Mouse (Mus musculus) cerebral cortex, adult 2 months (tissue): ENCODE measurements around the gene Fank1.

Experiments used
- WGBS: fragments of 180-500 bp; shearing (Covaris S2); methylation state at CpG from one replicate; pipeline ENCODE4 v1.1.7; 2018; 5-methylcytosine and 5-hydroxymethylcytosine counted together

The Fank1 gene

GRCm38 (mm10) chr7:133768027-133768426 is 8.6 kb upstream of the Fank1 start:
- 42% methylated on average over 4 of the region's 4 CpGs for WGBS

- 36% methylated on average over 5 of the region's 5 CpGs for WGBS
These were observed 8.1 kb upstream of the Fank1 start for GRCm38 (mm10) chr7:133768517-133768916.

GRCm38 (mm10) chr7:133775179-133775578 is 1.5 kb upstream of the Fank1 start:
- WGBS, result 53% methylated on average over 5 of the region's 5 CpGs

DNA sequence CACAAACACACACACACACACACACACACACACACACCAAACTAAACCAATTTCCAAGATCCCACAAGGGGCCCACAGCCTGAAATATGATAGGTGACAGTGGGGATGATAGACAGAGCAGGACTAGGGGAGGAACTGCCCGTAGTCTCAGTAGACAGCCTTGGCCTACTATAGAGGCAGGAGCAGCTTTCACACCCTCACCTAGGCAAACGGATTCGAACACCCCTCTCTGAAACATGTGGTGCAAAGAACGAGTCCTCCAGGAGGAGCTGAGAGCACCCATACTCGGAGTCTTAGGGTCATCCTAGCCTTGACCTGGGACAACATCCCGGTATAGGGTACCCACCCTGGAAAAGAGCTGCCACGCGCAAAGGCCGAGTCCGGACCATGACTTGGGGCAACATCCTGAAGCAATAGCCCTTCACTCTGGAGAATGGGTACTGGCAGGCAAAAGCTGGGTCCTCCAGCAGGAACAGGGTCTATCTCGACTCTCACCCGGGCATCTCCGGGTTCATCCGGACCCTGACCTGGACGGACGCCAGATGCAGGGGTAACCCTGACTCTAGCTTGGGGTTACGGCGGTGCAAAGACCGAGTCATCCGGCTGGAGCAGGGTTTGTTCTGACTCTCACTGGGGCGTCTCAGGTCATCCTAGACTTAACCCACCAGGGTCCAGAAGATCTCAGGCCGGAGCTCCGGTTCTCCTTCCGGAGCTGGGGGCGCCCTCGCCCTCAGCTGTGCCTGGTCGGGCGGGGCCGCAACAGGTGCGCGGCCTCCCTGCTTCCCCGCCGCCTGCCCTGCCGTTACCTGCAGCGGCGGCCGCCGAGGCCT is 650 bp upstream of the Fank1 start:
- 4% methylated on average over 38 of the region's 38 CpGs for WGBS

DNA sequence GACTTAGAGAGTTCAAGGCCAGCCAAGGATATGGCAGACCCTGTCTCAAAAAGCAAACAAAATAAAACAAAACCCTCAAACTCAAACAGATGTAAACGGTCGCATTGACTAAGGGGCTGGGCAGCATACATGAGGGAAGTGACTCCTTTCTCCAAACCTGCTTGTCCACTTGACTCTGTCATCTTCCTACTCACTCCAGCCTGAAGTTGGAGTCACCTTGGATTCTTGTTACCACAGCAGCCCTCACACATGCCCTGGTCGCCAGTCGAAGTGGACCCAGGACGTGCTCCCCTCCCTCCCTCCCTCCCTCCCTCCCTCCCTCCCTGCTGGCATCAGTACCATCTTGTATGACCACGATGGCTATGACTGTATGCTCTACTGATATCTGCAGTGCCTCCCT is 4.9 kb downstream of the Fank1 start:
- 82% methylated on average over 6 of the region's 6 CpGs for WGBS

DNA sequence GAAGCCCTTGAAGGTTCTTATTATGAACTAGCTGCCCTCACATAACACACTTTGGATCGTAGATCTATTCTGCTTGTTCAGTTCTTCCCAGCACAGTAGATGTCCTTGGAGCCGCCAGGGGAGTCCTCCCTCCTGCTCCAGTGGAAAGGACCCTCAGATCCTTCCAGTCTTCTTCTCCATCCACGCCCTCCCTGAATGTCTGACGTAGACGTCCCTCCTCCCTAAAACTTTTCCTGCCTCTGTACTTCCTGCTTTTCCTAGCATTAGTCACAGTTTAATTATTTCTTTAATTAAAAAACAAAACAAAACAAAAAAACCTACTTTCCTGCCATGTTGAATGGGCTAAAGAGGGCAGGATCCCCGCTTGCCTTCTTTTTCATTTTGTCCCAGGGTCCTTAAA is 5.3 kb downstream of the Fank1 start:
- WGBS, result 83% methylated on average over 6 of the region's 6 CpGs

GRCm38 (mm10) chr7:133782717-133783435 is 6.2 kb downstream of the Fank1 start, which contains the start of gene Dhx32:
Dhx32 (minus strand) TSS chr7:133782726.
- 45% methylated on average over 18 of the region's 18 CpGs for WGBS

DNA sequence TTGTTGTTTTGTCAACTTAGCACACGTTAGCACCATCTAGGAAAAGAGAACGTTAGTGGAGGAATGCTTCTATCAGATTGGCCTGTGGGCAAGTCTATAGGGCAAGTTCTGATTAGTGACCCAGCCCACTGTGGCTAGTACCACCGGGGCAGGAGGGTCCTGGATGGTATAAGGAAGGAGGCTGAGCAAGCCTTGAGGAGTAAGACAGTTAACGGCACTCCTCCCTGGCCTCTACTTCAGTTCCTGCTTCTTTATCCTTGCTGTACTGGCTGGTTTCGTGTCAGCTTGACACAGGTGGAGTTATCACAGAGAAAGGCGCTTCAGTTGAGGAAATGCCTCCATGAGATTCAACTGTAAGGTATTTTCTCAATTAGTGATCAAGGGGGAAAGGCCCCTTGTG is 10.9 kb downstream of the Fank1 start:
- WGBS, result 91% methylated on average over 6 of the region's 6 CpGs

- WGBS, result 67% methylated on average over 3 of the region's 3 CpGs
These were observed 11.5 kb downstream of the Fank1 start for GRCm38 (mm10) chr7:133788147-133788546.

GRCm38 (mm10) chr7:133790171-133790570 is 13.5 kb downstream of the Fank1 start:
- WGBS, result 88% methylated on average over 4 of the region's 4 CpGs

DNA sequence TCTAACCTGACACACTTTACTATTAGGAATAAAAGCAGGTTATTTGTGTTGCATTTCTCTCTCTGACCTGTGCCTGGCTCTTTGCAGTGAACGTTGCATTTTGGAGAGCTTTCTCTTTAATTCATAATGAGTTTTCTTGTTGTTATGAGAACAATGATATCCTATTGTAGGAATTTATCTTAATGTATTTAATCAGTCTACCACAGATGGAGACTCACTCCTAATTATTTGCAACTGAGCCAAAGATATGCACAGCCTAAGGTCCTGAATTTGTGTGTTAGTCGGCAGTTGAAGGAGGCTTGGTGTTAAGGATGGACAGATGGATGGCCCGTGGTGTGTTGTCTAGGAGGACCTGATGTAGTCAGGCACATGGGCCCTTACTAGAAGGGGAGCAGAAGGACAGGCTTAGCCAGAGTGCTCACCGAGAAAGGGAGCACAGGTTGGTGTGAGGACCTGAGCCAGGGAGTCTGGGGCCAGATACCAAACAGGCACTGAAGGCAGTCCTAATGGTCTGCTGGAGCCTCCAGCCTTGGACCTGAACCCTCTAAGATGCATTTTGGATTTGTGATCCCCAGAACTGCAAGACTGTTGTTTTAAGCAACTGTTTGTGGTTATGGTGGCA is 14.1 kb downstream of the Fank1 start:
- WGBS, result 85% methylated on average over 4 of the region's 4 CpGs

- WGBS, result 57% methylated on average over 1 of the region's 1 CpGs
These were observed 16.1 kb downstream of the Fank1 start for GRCm38 (mm10) chr7:133792771-133793170.

DNA sequence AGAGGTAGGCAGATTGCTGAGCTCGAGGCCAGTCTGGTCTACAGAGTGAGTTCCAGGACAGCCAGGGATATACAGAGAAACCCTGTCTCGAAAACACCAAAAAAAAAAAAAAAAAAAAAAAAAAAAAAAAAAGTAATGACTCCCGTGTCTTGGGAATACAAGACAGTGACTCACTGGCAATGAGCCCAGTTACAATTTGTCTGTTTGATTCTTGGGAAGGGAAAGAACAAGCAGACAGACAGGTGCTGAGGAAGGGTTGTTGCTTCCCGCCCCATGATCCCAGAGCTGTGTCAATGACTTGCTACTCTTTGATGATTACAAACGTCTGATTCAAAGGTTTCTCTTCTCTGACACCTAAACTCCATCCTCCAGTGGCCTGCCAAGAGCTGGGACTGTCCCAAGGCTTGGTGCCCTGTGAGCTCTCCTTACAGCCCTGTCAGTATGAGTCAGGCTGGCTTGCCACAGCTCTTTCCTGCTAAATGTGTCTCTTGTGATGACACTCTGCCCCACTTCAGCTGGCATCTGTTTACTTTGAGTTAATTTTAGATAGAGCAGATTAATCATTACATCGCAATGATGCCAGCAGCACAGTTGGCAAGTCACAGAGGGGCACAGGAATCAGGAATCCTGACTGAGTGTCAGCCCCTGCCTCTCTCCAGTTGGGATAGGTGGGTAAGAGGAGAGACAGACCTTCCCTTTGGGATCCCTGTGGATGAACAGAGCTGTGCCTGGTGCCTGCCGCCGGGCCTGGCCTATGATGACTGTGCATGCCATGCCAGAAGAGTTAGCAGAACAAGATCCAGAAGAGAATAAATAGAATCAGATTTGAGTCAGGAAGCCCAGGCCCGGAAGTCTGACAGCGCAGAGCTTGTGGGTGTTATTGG is 16.8 kb downstream of the Fank1 start:
- WGBS, result 39% methylated on average over 10 of the region's 10 CpGs

- 93% methylated on average over 2 of the region's 2 CpGs for WGBS
These were observed 18.1 kb downstream of the Fank1 start for GRCm38 (mm10) chr7:133794720-133795119.

GRCm38 (mm10) chr7:133799928-133800327 is 23.3 kb downstream of the Fank1 start:
- 86% methylated on average over 5 of the region's 5 CpGs for WGBS

GRCm38 (mm10) chr7:133801823-133802222 is 25.2 kb downstream of the Fank1 start:
- WGBS, result 58% methylated on average over 6 of the region's 6 CpGs

GRCm38 (mm10) chr7:133805614-133806175 is 29.0 kb downstream of the Fank1 start:
- WGBS, result 47% methylated on average over 7 of the region's 7 CpGs

DNA sequence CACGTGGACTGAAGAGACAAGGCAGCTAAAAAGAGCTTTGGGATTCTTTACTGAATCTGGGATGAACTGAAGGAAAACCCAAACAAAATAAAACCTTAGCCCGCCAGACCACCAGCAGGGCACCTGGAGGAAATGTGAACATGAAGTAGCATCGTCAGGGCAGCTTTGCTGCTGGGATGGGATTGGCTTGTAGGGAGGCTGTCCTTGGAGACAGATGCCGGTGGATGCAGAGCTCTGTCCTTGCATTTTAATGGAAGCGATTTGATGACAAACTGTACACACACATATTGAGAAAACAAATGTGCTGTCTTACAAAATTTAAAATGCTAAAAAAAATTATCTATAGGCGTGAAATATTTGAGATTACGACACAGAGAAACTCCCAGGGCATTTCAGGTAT is 36.3 kb downstream of the Fank1 start:
- WGBS, result 51% methylated on average over 7 of the region's 7 CpGs

GRCm38 (mm10) chr7:133813331-133813730 is 36.7 kb downstream of the Fank1 start:
- 51% methylated on average over 4 of the region's 4 CpGs for WGBS

DNA sequence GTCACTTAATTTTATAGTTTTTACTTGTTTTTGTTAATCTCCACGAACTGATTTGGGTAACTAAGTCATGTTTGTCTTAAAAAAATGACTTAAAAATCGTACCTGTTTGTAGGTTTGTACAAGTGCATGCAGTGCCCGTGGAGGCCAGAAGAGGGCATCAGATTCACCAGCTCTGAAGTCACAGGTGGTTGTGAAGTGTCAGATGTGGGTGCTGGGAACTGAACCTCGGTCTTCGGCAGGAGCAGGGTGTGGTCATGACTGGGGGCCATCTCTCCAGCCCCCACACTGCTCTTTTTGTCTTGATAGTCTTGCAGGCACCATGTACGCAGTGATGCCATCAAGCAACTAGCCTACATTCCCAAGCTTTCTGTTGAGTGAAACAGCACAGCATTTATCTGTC is 47.1 kb downstream of the Fank1 start:
- WGBS, result 87% methylated on average over 6 of the region's 6 CpGs

DNA sequence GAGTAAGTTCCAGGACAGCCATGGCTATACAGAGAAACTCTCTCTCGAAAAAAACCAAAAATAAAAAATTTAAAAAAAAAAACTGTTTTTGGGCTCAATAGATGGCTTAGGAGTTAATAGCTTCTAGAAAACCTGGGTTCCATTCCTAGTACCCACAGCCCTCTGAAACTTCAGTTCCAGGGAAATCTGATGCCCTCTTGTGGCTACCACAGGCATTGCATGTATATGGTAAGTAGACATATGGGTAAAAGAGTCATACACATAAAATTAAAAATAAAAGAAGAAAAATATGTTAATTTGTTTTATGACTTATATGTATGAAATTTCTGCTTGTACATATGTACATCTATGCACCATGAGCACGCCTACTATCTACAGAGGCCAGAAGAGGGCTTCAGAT is 47.9 kb downstream of the Fank1 start:
- 96% methylated on average over 2 of the region's 2 CpGs for WGBS
